Mouse (Mus musculus): ENCODE measurements around the gene Cbx1.

- TF ChIP-seq CTCF (IDR thresholded peaks at IDR 0.05; ENCODE audit: borderline replicate concordance, control insufficient read depth, extremely low read depth, insufficient read depth, low read length, poor library complexity) (no peak), POLR2A (IDR thresholded peaks at IDR 0.05; ENCODE audit: control insufficient read depth, extremely low read depth, insufficient read depth, low read length, poor library complexity) (no peak)
Observed at GRCm38 (mm10) chr11:96837298-96837697, 48.4 kb downstream of the Cbx1 start.

Measured in thymus, adult 2 months (tissue).